Mouse (Mus musculus): ENCODE results near the gene Rbfox1.

- TF ChIP-seq CTCF (IDR thresholded peaks at IDR 0.05; ENCODE audit: insufficient read depth, low read length) (no peak), POLR2A (IDR thresholded peaks at IDR 0.05; ENCODE audit: borderline replicate concordance, extremely low read depth, low read depth, low read length) (no peak)
Measured at GRCm38 (mm10) chr16:6658594-6658993, 773.4 kb downstream of the Rbfox1 start.

Measured in lung, adult 2 months (tissue).